Mouse (Mus musculus) heart, embryonic 15.5 days (tissue): ENCODE measurements at regions not wholly inside any gene's neighbourhood (a gene's known extent, or its start where the extent isn't known, plus 50 kb on each side); places are given as distances from the start of the nearest gene placed in this dataset.

Source experiments
- ATAC-seq: fragments of 200-750 bp; cut with Nextera tagmentation; replicated peaks from 2 replicates; pipeline ENCODE4 v1.8.0; 2017; ENCODE audit warnings: low read depth, moderate TSS enrichment; ENCODE audit not compliant: insufficient number of reproducible peaks, insufficient read depth, low FRiP score
- H3K27ac ChIP-seq: fragments of 300-500 bp; sonication (generic); 2 replicates; pipeline ENCODE4 v1.5.1; 2015; ENCODE audit warnings: mild to moderate bottlenecking, inconsistent platforms
- H3K27me3 ChIP-seq: fragments of 300-500 bp; sonication (generic); 2 replicates; pipeline ENCODE4 v1.6.1; 2015; ENCODE audit warnings: inconsistent platforms
- H3K36me3 ChIP-seq: fragments of 300-500 bp; sonication (generic); 2 replicates; pipeline ENCODE4 v1.6.1; 2015; ENCODE audit warnings: mild to moderate bottlenecking, inconsistent platforms
- H3K4me1 ChIP-seq: fragments of 300-500 bp; sonication (generic); replicated peaks from 2 replicates; pipeline ENCODE4 v1.6.1; 2015; ENCODE audit warnings: inconsistent platforms
- H3K4me2 ChIP-seq: fragments of 300-500 bp; sonication (generic); 2 replicates; pipeline ENCODE4 v1.6.1; 2015; ENCODE audit warnings: inconsistent platforms, mild to moderate bottlenecking, moderate library complexity
- H3K4me3 ChIP-seq: fragments of 300-500 bp; sonication (generic); 2 replicates; pipeline ENCODE4 v1.5.1; 2015; ENCODE audit warnings: mild to moderate bottlenecking, inconsistent platforms
- H3K9ac ChIP-seq: fragments of 300-500 bp; sonication (generic); 2 replicates; pipeline ENCODE4 v1.6.1; 2015; ENCODE audit warnings: mild to moderate bottlenecking, inconsistent platforms
- H3K9me3 ChIP-seq: fragments of 300-500 bp; sonication (generic); replicated peaks from 2 replicates; pipeline ENCODE4 v1.6.1; 2016; ENCODE audit warnings: inconsistent platforms
- WGBS: fragments of 180-500 bp; shearing (Covaris S2); methylation state at CpG from one replicate; pipeline ENCODE4 v1.1.7; 2015; ENCODE audit warnings: mixed read lengths; 5-methylcytosine and 5-hydroxymethylcytosine counted together

- peak overlapping the region; percentile 61 for H3K27ac ChIP-seq
- WGBS: 29% methylated on average over 19 of the region's 19 CpGs
- peak overlapping the region; percentile 52 for H3K4me2 ChIP-seq
- H3K36me3 ChIP-seq: no peaks in the 10 kb centered on the region
- H3K4me1 ChIP-seq: peaks cover 11% of the 10 kb centered on the region
- H3K9me3 ChIP-seq: no peaks in the 10 kb centered on the region
- no peaks in the 10 kb centered on the region for H3K27me3 ChIP-seq
- no peak overlapping the region for H3K4me3 ChIP-seq
- H3K9ac ChIP-seq: 0 out of 2 replicates have a peak overlapping the region, but pooled peaks have one; percentile 7
- peak; percentile 67 for ATAC-seq
Observed at GRCm38 (mm10) chr11:89145281-89145945, 71.8 kb downstream of the Gm525 start.

DNA sequence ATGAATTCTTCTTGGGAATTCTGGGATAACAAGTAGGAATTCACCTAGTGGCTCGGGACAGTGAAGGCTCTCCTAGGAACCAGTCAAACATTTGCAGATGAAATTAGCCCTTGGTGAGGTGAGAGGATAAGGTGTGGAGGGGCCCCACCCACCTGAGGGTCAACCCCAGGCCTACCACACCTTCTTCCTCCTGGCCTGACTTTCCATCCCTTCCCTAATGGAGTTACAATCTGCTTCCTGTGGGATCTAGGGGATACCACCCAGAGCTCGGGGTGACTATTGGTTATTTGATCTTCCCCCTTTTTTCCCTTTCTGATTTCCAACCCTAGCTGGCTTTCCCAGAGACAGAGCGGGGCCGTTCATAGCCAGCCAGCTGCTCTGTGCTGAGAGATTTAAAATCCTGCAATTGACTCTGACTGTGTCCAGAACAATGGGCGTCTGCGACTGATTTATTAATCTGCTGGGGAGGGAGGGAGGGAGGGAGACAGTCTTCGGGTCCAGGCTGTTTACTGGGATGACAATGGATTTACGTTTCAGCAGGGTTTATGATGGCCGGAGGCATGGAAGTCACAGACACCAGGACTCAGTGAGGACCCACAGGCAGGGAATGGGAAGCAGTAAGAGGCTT is 69.0 kb downstream of the Gm525 start:
- H3K4me3 ChIP-seq: no peak overlapping the region
- H3K36me3 ChIP-seq: no peaks in the 10 kb centered on the region
- no peak overlapping the region for H3K27ac ChIP-seq
- H3K9ac ChIP-seq: no peak overlapping the region
- WGBS: 57% methylated on average over 9 of the region's 9 CpGs
- no peaks in the 10 kb centered on the region for H3K9me3 ChIP-seq
- peaks cover 11% of the 10 kb centered on the region for H3K4me1 ChIP-seq
- ATAC-seq: no peak
- no peaks in the 10 kb centered on the region for H3K27me3 ChIP-seq
- H3K4me2 ChIP-seq: no peak overlapping the region
